Mouse (Mus musculus) gastrocnemius, postnatal 10 days (tissue): ENCODE data around the gene Prl8a8. TPM values are rescaled to one million over a fixed set of nuclear protein-coding genes. Genes with fewer than 3 reads are reported as not detected.

Experiments used
- DNase-seq: peaks from one replicate; pipeline ENCODE4 v3.0.0; 2021; ENCODE audit warnings: mixed read lengths
- long read RNA-seq, 2 experiments: library from polyadenylated mRNA; stranded (forward); transcript quantifications; one replicate each; pipeline ENCODE4 v2.0.0; 2021
- total RNA-seq, 2 experiments: library from RNA; stranded (reverse); gene quantifications; 2 replicates each; pipeline ENCODE4 v1.2.3; 2021

The Prl8a8 gene
- not detected for total RNA-seq
- long read RNA-seq, experiment 1, result 0 reads
- long read RNA-seq, experiment 2, result 0 reads

- no peak for DNase-seq
These were observed at the start of gene Prl8a8 for GRCm38 (mm10) chr13:27513117-27513516. Gene Prl8a8 (minus strand): TSS chr13:27513217.

- DNase-seq, result no peak
These were observed 40.3 kb upstream of the Prl8a8 start for GRCm38 (mm10) chr13:27553336-27553735.

DNA sequence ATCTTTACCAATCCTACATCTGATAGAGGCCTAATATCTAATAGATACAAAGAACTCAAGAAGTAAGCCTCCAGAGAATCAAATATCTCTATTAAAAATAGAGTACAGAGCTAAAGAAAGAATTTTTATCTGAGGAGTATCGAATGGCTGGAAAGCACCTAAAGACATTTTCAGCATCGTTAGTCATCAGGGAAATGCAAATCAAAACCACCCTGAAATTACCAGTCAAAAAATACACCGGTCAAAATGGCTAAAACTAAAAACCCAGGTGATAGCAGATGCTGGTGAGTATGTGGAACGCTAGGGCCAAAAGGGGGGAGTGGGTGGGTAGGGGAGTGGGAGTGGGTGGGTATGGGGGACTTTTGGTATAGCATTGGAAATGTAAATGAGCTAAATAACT is 10.1 kb upstream of the Prl8a8 start:
- no peak for DNase-seq

- DNase-seq, result no peak
These were observed 5.4 kb downstream of the Prl8a8 start for GRCm38 (mm10) chr13:27507645-27508044.

Other genes starting within 250 kb of the Prl8a8 start
- gene Prl6a1, start 200.6 kb downstream of the Prl8a8 start, total RNA-seq, result not detected
- not detected for gene Prl8a2, start 167.5 kb downstream of the Prl8a8 start, total RNA-seq
- not detected for gene Prl2b1, start 122.4 kb downstream of the Prl8a8 start, total RNA-seq
- gene Prl8a6, start 74.5 kb downstream of the Prl8a8 start, total RNA-seq, result not detected
- gene Prl8a9, start 51.4 kb upstream of the Prl8a8 start, total RNA-seq, result not detected
- not detected for gene Prl8a1, start 69.0 kb upstream of the Prl8a8 start, total RNA-seq
- not detected for gene Prl7b1, start 97.4 kb upstream of the Prl8a8 start, total RNA-seq
- not detected for gene Prl7a1, start 129.3 kb upstream of the Prl8a8 start, total RNA-seq
- not detected for gene Prl7a2, start 154.8 kb upstream of the Prl8a8 start, total RNA-seq
- not detected for gene Prl7d1, start 203.5 kb upstream of the Prl8a8 start, total RNA-seq